Mouse (Mus musculus) embryo, embryonic 11.5 days (tissue): ENCODE data around the gene Syn3.

Experiments
- DNase-seq: peaks from one replicate; pipeline ENCODE4 v3.0.0-alpha.2; 2012; ENCODE audit warnings: low read depth, low spot score

Syn3 gene

DNA sequence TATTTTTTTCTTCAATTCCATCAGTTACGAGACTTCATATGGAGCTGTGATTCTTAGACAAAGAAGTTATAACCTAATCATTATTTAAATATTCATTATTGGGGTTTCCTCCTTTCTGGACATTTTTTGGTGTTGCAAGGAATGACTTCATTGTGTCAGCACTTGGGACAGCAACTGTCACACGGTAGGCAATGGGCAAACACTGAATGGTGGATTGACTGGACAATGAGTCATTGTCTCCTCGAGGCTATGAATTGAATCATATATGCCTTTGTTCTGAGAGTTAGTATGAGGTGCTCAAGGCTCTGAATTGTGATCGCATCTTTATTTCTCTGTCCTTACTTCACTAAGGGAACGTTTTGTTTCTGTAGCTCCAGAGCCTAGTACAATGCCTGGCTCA, 492.2 kb downstream of the Syn3 start:
- no peak for DNase-seq
